Mouse (Mus musculus): ENCODE measurements at regions not wholly inside any gene's neighbourhood (a gene's known extent, or its start where the extent isn't known, plus 50 kb on each side); places are given as distances from the start of the nearest gene placed in this dataset.

DNA sequence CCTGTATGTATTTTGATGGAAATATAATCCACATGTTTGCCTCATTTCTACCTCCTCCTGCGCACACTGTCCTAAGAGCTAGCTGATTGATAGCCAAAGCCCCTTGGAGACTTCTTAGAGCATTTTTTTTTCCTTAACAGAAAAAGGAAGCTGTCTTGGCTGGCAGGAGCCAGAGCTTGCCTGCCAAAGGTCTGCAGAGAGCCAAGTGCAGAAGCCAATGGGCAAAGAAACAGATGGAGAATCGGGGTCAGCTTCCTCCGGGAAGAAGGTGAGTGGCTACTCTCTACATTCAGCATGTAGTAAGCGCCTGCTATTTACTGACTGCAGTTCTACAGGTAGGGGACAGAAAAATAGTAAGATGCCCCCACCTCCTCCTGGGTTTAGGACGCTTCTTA lies 137.8 kb downstream of the Rybp start:
- Histone ChIP-seq H3K4me3 (ENCODE audit: insufficient read depth, low read depth, low read length) (no peak overlapping the region), H3K4me1 (ENCODE audit: control insufficient read depth, insufficient read depth, insufficient read length, low read length) (peaks cover 2% of the 10 kb centered on the region; the same call in 1 of the 2 replicates)

GRCm38 (mm10) chr6:100148751-100149457 lies 138.4 kb downstream of the Rybp start:
- Histone ChIP-seq H3K4me3 (ENCODE audit: insufficient read depth, low read depth, low read length) (no peak overlapping the region), H3K27ac (replicated peaks; ENCODE audit: low read depth, low read length) (no peak overlapping the region), H3K4me1 (ENCODE audit: control insufficient read depth, insufficient read depth, insufficient read length, low read length) (peaks cover 4% of the 10 kb centered on the region; the same call in 1 of the 2 replicates)

More for the DNA sequence above, 137.8 kb downstream of the Rybp start:
- H3K27ac ChIP-seq (replicated peaks; ENCODE audit: low read depth, low read length), result no peak overlapping the region

DNA sequence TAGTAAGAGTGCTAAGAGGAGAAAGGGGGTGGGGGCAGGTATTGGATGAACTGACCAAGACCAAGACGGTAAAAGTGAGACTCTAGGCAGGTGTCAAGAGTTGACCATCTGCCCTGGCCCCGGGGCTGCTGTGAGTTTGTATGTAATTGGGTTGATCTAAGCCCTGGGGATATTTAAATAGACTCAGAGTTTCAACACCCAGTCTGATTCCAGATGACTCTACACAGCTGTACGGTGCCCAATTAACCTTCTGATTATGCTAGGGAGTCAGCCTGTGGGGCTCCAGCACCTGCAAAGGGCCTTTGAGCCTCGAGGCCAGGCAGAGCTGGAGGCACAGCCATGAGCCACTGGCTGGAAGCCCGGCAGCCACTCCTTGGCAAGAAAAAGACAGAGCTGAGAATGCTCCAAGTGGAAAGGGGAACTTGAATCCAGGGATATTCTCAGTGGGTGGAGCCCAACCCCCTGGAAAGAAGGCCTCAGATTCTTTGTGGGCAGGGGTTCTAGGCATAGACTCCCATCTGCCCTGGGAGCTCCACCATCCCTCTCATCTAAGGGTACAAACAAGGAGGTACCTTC lies 140.8 kb downstream of the Rybp start:
- Histone ChIP-seq H3K4me1 (ENCODE audit: control insufficient read depth, insufficient read depth, insufficient read length, low read length) (peaks cover 4% of the 10 kb centered on the region; the same call in 1 of the 2 replicates), H3K27ac (replicated peaks; ENCODE audit: low read depth, low read length) (no peak overlapping the region), H3K4me3 (ENCODE audit: insufficient read depth, low read depth, low read length) (no peak overlapping the region)

GRCm38 (mm10) chr6:100145869-100146268 lies 141.4 kb downstream of the Rybp start:
- Histone ChIP-seq H3K4me1 (ENCODE audit: control insufficient read depth, insufficient read depth, insufficient read length, low read length) (peaks cover 4% of the 10 kb centered on the region; the same call in 1 of the 2 replicates), H3K27ac (replicated peaks; ENCODE audit: low read depth, low read length) (no peak overlapping the region), H3K4me3 (ENCODE audit: insufficient read depth, low read depth, low read length) (no peak overlapping the region)

- H3K4me3 ChIP-seq (ENCODE audit: insufficient read depth, low read depth, low read length), result no peak overlapping the region
- peaks cover 4% of the 10 kb centered on the region; the same call in 1 of the 2 replicates for H3K4me1 ChIP-seq (ENCODE audit: control insufficient read depth, insufficient read depth, insufficient read length, low read length)
- H3K27ac ChIP-seq (replicated peaks; ENCODE audit: low read depth, low read length), result no peak overlapping the region
Measured at GRCm38 (mm10) chr6:100144544-100145287, 142.6 kb downstream of the Rybp start.

DNA sequence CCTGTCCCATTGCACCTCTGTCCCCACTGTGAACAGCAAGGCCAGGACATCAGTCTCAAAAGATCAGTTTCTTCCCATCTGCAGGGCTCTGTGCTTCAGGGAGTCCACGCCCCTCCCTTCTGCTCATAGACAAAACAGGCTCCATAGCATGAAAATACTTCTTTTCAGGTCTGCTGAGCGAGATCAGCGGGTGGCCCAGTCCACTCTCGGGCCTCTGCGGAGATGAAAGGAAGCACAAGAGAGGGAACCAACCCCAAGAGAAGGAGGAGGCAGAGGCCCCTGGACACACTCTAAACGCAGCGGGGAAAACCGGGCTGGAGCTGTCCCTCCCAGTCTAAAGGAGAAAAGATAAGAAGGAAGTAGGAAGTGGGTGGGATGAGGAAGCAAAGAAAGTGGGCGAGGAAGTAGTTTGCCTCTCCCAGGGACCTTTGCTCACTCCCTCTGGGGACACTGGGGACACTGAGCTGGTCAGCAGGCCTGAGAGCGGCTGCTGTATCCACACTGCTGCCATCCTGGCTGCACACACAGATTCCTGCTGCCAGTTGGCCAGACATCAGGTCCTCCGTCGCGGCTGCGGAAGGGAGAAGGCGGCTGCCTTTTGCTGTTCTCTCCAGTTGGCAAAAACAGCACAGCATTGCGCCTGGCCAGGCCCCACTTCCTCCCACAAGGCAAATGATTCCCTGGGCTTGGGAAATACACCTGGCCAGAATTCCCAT lies 143.5 kb downstream of the Rybp start:
- H3K4me1 ChIP-seq (ENCODE audit: control insufficient read depth, insufficient read depth, insufficient read length, low read length), result peaks cover 4% of the 10 kb centered on the region; the same call in 1 of the 2 replicates
- H3K27ac ChIP-seq (replicated peaks; ENCODE audit: low read depth, low read length), result no peak overlapping the region
- no peak overlapping the region for H3K4me3 ChIP-seq (ENCODE audit: insufficient read depth, low read depth, low read length)

- Histone ChIP-seq H3K27ac (replicated peaks; ENCODE audit: low read depth, low read length) (no peak overlapping the region), H3K4me1 (ENCODE audit: control insufficient read depth, insufficient read depth, insufficient read length, low read length) (peaks cover 4% of the 10 kb centered on the region; the same call in 1 of the 2 replicates), H3K4me3 (ENCODE audit: insufficient read depth, low read depth, low read length) (no peak overlapping the region)
Measured at GRCm38 (mm10) chr6:100141225-100141624, 146.1 kb downstream of the Rybp start.

DNA sequence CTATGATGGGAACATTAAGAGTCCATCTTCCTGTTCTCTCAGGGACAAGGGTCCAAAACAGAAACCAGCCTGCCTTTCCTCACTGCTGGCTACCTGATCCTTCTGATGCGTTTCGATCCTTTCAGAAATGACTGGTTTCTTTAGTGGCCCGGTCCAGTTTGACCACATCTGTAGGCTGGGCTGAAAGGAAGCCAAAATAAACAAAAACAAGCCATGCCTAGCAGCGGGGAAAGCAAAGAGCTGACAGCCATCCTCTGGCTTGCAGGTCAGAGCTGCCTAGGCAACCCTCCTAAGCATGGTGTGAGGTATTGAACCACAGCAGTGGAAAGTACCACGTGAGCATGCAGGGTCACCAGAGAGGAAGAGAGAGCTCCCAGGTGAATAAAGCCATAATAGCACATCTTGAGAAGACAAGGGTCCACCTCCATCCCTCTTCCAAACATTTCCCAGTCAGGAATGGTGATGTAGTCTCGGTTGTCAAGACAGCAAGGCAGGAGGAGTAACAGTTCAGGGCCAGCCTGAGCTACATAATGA lies 146.6 kb downstream of the Rybp start:
- H3K27ac ChIP-seq (replicated peaks; ENCODE audit: low read depth, low read length), result no peak overlapping the region
- no peak overlapping the region for H3K4me3 ChIP-seq (ENCODE audit: insufficient read depth, low read depth, low read length)
- peaks cover 4% of the 10 kb centered on the region; the same call in 1 of the 2 replicates for H3K4me1 ChIP-seq (ENCODE audit: control insufficient read depth, insufficient read depth, insufficient read length, low read length)

DNA sequence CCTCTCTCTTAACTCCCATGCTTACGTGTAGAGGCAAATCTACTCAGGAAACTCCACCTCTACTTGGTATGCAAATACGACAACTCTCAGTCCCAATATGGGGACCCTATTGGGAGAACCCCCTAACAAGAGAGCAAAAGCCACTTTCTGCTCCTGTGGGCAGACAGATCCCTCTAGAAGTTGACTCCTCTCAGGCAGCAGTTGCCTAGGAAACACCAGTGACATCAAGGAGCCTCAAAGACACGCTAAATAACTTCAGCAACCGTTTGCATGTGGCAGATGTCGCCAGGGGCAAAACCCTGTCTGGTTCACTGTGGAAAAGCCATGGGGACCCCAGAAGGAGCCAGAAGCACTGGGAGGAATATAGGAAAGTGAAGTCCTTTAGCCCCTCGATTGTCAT lies 147.5 kb downstream of the Rybp start:
- Histone ChIP-seq H3K4me1 (ENCODE audit: control insufficient read depth, insufficient read depth, insufficient read length, low read length) (peaks cover 4% of the 10 kb centered on the region; the same call in 1 of the 2 replicates), H3K4me3 (ENCODE audit: insufficient read depth, low read depth, low read length) (no peak overlapping the region), H3K27ac (replicated peaks; ENCODE audit: low read depth, low read length) (no peak overlapping the region)

DNA sequence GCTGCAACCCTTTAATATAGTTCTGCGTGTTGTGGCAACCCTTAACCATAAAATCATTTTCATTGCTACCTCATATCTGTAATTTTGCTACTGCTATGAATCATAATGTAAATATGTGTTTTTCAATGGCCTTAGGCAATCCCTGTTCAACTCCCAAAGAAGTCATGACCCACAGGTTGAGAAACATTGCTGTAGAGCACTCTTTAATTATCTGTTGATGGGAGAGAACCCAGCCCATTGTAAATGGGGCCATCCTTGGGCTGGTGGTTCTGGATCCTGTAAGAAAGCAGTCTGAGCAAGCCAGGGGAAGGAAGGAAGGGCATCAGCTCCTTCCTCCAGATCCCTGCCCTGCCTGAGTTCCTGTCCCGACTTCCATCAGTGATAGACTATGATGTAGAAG lies 148.6 kb downstream of the Rybp start:
- H3K27ac ChIP-seq (replicated peaks; ENCODE audit: low read depth, low read length), result no peak overlapping the region
- no peak overlapping the region for H3K4me3 ChIP-seq (ENCODE audit: insufficient read depth, low read depth, low read length)
- no peaks in the 10 kb centered on the region for H3K4me1 ChIP-seq (ENCODE audit: control insufficient read depth, insufficient read depth, insufficient read length, low read length)

- no peak overlapping the region for H3K4me3 ChIP-seq (ENCODE audit: insufficient read depth, low read depth, low read length)
- H3K4me1 ChIP-seq (ENCODE audit: control insufficient read depth, insufficient read depth, insufficient read length, low read length), result no peaks in the 10 kb centered on the region
- H3K27ac ChIP-seq (replicated peaks; ENCODE audit: low read depth, low read length), result no peak overlapping the region
Measured at GRCm38 (mm10) chr6:100135177-100135576, 152.1 kb downstream of the Rybp start.

DNA sequence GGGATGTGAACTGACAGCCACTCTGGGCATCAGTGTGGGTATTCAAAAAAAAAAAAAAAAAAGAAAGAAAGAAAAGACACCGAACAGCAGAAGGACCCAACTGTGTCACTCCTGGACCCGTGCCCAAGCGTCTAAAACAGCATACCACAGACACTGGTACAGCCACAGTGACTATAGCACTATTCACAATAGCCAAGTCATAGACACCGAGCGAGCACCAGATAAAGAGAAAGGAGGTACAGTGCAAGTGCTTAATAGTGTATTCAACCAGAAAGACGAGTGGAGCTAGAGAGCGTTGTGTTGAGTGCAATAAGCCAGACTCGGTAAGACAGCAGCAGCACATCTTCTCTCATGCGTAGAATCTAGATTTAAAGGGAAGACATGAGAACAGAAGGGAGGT lies 153.3 kb downstream of the Rybp start:
- H3K4me3 ChIP-seq (ENCODE audit: insufficient read depth, low read depth, low read length), result no peak overlapping the region
- no peak overlapping the region for H3K27ac ChIP-seq (replicated peaks; ENCODE audit: low read depth, low read length)
- H3K4me1 ChIP-seq (ENCODE audit: control insufficient read depth, insufficient read depth, insufficient read length, low read length), result no peaks in the 10 kb centered on the region

DNA sequence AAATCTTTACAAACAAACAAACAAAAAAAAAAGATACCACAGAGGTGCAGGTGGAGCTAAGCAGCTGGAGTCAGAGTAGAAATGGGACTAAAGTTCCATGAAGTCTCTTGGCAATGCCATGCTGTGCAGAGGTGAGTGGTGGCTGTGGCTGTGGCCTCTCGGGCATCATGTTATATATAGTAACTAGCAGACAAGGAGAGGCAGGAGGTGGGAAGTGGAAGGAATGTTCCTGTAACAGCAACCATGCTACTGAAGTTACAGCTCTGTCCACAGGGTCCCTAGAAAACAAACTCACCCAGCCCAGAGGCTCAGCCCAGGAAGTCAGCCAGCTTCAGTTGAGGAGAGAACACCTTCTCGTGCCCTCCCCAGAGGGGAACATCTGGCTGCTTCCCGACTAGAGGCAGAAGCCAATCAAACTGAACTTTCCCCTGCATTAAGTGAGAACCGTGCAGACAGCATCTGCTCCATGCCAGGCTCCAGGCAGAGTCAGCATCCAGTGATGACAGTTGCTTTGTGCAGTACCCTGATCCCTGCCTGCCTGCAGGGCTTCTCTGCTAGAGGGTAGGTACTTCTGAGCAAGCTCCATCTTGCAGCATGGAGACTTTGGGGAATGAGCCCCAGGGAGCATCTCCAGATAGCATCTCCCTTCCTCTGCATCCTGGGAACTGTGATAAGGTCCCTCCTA lies 154.2 kb downstream of the Rybp start:
- no peaks in the 10 kb centered on the region for H3K4me1 ChIP-seq (ENCODE audit: control insufficient read depth, insufficient read depth, insufficient read length, low read length)
- H3K4me3 ChIP-seq (ENCODE audit: insufficient read depth, low read depth, low read length), result no peak overlapping the region
- H3K27ac ChIP-seq (replicated peaks; ENCODE audit: low read depth, low read length), result no peak overlapping the region
